Mouse (Mus musculus): Measurements from ENCODE around the gene Gps2. TPM values are rescaled to one million over a fixed set of nuclear protein-coding genes. Genes with fewer than 3 reads are reported as not detected.

The Gps2 gene
- polyA plus RNA-seq, 1 experiment = 116 TPM

GRCm38 (mm10) chr11:69877878-69878277, 35.8 kb upstream of the Gps2 start, which contains the start of gene Tmem95:
Gene Tmem95 (minus strand): TSS chr11:69878018.
- peaks cover 73% of the 10 kb centered on the region for H3K4me1 ChIP-seq
- H3K4me3 ChIP-seq (replicated peaks) = peak within 1 kb of the TSS; percentile 67

GRCm38 (mm10) chr11:69878399-69878798, 35.3 kb upstream of the Gps2 start:
- no peak for TF ChIP-seq GATA1 (IDR thresholded peaks at IDR 0.05; ENCODE audit: borderline replicate concordance, low read length)
- TF ChIP-seq FLI1 (IDR thresholded peaks at IDR 0.05; ENCODE audit: low read length) = no peak
- Histone ChIP-seq H3K27me3 (replicated peaks) (peaks cover 6% of the 10 kb centered on the region), H3K9me3 (no peaks in the 10 kb centered on the region), H3K36me3 (replicated peaks; ENCODE audit: low read length) (peaks cover 9% of the 10 kb centered on the region), H3K4me3 (replicated peaks) (peak overlapping the region; percentile 40), H3K4me1 (peaks cover 73% of the 10 kb centered on the region)

More at GRCm38 (mm10) chr11:69877878-69878277, 35.8 kb upstream of the Gps2 start, which contains the start of gene Tmem95:
- Histone ChIP-seq H3K36me3 (replicated peaks; ENCODE audit: low read length) (peaks cover 5% of the 10 kb centered on the region), H3K9me3 (no peaks in the 10 kb centered on the region), H3K27me3 (replicated peaks) (peaks cover 6% of the 10 kb centered on the region)
- TF ChIP-seq FLI1 (IDR thresholded peaks at IDR 0.05; ENCODE audit: low read length) (no peak), GATA1 (IDR thresholded peaks at IDR 0.05; ENCODE audit: borderline replicate concordance, low read length) (no peak)

GRCm38 (mm10) chr11:69878952-69879351, 34.7 kb upstream of the Gps2 start:
- Histone ChIP-seq H3K9me3 (no peaks in the 10 kb centered on the region), H3K4me3 (replicated peaks) (peak overlapping the region; percentile 95), H3K4me1 (peaks cover 78% of the 10 kb centered on the region), H3K27me3 (replicated peaks) (peaks cover 6% of the 10 kb centered on the region), H3K36me3 (replicated peaks; ENCODE audit: low read length) (peaks cover 15% of the 10 kb centered on the region)
- TF ChIP-seq FLI1 (IDR thresholded peaks at IDR 0.05; ENCODE audit: low read length) = no peak
- TF ChIP-seq GATA1 (IDR thresholded peaks at IDR 0.05; ENCODE audit: borderline replicate concordance, low read length) = no peak

- Histone ChIP-seq H3K36me3 (replicated peaks; ENCODE audit: low read length) (peaks cover 22% of the 10 kb centered on the region), H3K4me1 (peaks cover 84% of the 10 kb centered on the region), H3K27me3 (replicated peaks) (peaks cover under 1% of the 10 kb centered on the region), H3K9me3 (no peaks in the 10 kb centered on the region), H3K4me3 (replicated peaks) (peak overlapping the region; percentile 95)
- TF ChIP-seq GATA1 (IDR thresholded peaks at IDR 0.05; ENCODE audit: borderline replicate concordance, low read length) (no peak), FLI1 (IDR thresholded peaks at IDR 0.05; ENCODE audit: low read length) (no peak)
These were observed 34.0 kb upstream of the Gps2 start for GRCm38 (mm10) chr11:69879711-69880110.

DNA sequence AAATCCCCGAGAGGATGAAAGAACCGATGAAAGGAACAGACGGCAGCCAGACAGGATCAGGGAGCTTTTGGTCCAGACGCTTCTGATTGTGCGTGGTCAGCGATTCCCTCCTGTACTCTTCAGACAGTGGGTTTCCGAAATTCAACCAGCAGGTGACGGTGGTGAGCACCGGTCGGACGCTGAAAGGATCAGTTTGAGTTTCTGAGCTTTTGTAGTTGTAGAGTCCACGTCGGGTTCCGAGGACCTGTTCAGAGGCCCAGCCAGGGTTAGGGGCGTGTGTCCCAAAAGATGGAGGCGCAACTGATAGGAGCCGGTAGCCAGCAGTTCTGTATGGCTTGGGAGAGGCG, 33.2 kb upstream of the Gps2 start:
- no peaks in the 10 kb centered on the region for H3K9me3 ChIP-seq
- peaks cover 80% of the 10 kb centered on the region for H3K4me1 ChIP-seq
- peaks cover 30% of the 10 kb centered on the region for H3K36me3 ChIP-seq (replicated peaks; ENCODE audit: low read length)

DNA sequence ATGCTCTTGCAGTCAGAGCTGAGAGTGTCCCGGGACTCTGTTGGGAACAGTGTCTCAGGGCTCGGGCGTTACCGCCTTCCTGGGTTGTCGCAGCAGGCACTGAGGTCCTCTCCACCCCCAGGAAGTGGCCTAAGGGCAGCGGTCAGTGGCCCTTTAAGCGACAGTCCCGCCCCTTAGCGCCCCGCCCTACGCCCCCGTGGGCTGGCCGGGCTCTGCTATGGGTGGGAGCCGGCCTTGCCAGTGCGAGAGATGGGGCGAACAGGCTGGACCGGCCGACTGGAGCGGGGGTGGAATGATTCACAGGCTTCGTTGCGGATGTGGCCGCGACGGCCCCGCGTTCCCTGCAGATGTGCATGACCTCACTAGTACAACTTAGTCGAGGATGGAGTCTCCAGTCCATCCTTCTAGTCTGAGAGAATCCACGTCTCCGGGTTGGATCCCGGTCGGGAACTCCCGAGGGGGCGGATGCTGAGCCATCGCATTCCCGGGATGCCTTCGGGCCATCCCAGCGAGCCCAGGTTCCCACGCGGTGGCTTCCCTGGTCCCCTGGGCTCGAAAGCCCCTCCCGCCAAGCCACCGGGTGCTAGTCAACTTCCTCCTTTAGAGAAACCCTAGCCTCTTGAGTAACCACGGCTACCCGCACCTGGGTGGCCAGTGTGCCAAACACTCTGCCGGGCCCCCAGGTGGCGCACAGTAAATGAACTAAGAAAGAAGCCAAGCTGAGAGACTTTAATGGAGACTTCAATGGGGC, 32.7 kb upstream of the Gps2 start, which contains the start of gene Kctd11:
Kctd11 (minus strand) TSS at position 554 of the 751 bp plus-strand sequence.
- peaks cover 75% of the 10 kb centered on the region for H3K4me1 ChIP-seq
- no peaks in the 10 kb centered on the region for H3K9me3 ChIP-seq
- TF ChIP-seq GATA1 (IDR thresholded peaks at IDR 0.05; ENCODE audit: borderline replicate concordance, low read length) (no peak), FLI1 (IDR thresholded peaks at IDR 0.05; ENCODE audit: low read length) (no peak)
- H3K36me3 ChIP-seq (replicated peaks; ENCODE audit: low read length) = peaks cover 36% of the 10 kb centered on the region
- H3K4me3 ChIP-seq (replicated peaks) = peak within 1 kb of the TSS; percentile 95
- H3K27me3 ChIP-seq (replicated peaks) = no peaks in the 10 kb centered on the region

More for the DNA sequence above, 33.2 kb upstream of the Gps2 start:
- TF ChIP-seq FLI1 (IDR thresholded peaks at IDR 0.05; ENCODE audit: low read length) (no peak), GATA1 (IDR thresholded peaks at IDR 0.05; ENCODE audit: borderline replicate concordance, low read length) (no peak)
- no peaks in the 10 kb centered on the region for H3K27me3 ChIP-seq (replicated peaks)
- peak overlapping the region; percentile 95 for H3K4me3 ChIP-seq (replicated peaks)

DNA sequence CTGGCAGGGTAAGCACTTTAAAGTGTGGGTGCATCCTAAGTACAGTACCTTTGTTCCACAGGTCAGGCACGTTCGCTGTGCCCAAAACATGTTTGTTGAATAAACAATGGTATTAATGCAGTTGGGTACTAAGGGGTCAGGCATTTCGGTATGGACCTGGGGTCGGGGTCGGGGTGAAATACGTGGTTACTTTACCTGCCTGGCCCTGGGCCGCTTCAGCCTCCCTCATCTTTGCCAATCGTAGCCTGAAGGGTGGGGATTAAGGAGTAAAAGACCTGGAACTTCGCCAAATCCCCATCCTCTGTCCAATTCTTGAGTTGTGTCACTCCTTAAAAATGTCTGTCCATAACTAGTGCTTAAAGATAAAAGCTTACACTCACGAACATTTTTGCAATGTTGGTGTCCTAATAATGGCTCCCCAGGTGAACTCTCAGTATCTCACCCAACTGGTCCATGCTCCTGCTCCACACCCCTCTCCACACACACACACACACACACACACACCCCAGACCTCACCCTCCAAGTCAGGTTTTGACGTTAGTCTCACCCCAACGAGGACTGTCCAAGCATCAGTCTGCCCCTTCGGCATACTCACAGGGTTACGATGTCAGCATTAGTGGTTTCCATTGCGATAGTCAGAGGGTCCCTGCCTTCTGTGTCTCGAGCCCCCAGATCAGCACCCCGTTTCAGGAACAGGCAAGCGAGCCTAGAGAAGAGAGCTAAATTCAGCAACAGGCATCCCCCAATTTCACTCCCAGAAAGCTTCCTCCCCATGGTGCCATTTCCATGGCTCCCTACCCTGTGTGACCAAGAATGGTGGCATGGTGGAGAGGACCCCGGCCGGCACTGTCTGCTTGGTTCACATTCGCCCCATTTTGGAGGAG, 31.7 kb upstream of the Gps2 start:
- Histone ChIP-seq H3K36me3 (replicated peaks; ENCODE audit: low read length) (peaks cover 46% of the 10 kb centered on the region), H3K4me3 (replicated peaks) (peak overlapping the region; percentile 95), H3K4me1 (peaks cover 68% of the 10 kb centered on the region)

GRCm38 (mm10) chr11:69883066-69883465, 30.6 kb upstream of the Gps2 start:
- Histone ChIP-seq H3K36me3 (replicated peaks; ENCODE audit: low read length) (peaks cover 56% of the 10 kb centered on the region), H3K4me3 (replicated peaks) (no peak overlapping the region), H3K27me3 (replicated peaks) (no peaks in the 10 kb centered on the region), H3K9me3 (no peaks in the 10 kb centered on the region), H3K4me1 (peaks cover 62% of the 10 kb centered on the region)
- TF ChIP-seq GATA1 (IDR thresholded peaks at IDR 0.05; ENCODE audit: borderline replicate concordance, low read length) (no peak), FLI1 (IDR thresholded peaks at IDR 0.05; ENCODE audit: low read length) (no peak)

More for the DNA sequence above, 31.7 kb upstream of the Gps2 start:
- Histone ChIP-seq H3K9me3 (no peaks in the 10 kb centered on the region), H3K27me3 (replicated peaks) (no peaks in the 10 kb centered on the region)
- TF ChIP-seq GATA1 (IDR thresholded peaks at IDR 0.05; ENCODE audit: borderline replicate concordance, low read length) (no peak), FLI1 (IDR thresholded peaks at IDR 0.05; ENCODE audit: low read length) (no peak)

GRCm38 (mm10) chr11:69883527-69884151, 30.0 kb upstream of the Gps2 start:
- no peak for TF ChIP-seq GATA1 (IDR thresholded peaks at IDR 0.05; ENCODE audit: borderline replicate concordance, low read length)
- no peak for TF ChIP-seq FLI1 (IDR thresholded peaks at IDR 0.05; ENCODE audit: low read length)
- Histone ChIP-seq H3K4me3 (replicated peaks) (no peak overlapping the region), H3K36me3 (replicated peaks; ENCODE audit: low read length) (peaks cover 59% of the 10 kb centered on the region), H3K9me3 (no peaks in the 10 kb centered on the region), H3K27me3 (replicated peaks) (no peaks in the 10 kb centered on the region), H3K4me1 (peaks cover 56% of the 10 kb centered on the region)
